Mouse (Mus musculus): ENCODE results near the gene Rgs10. TPM values are rescaled to one million over a fixed set of nuclear protein-coding genes. Genes with fewer than 3 reads are reported as not detected.

Rgs10 gene
- polyA plus RNA-seq, 1 experiment: 8.5 TPM

- Histone ChIP-seq H3K36me3 (ENCODE audit: control insufficient read depth, insufficient read depth) (no peaks in the 10 kb centered on the region), H3K4me3 (no peak overlapping the region), H3K4me2 (ENCODE audit: low read depth) (no peak overlapping the region), H3K27me3 (ENCODE audit: control insufficient read depth, insufficient read depth, insufficient read length) (peaks cover 17% of the 10 kb centered on the region), H3ac (ENCODE audit: control insufficient read depth, insufficient read length) (no peak overlapping the region), H3K79me2 (ENCODE audit: control insufficient read depth, insufficient read depth) (no peaks in the 10 kb centered on the region)
- TF ChIP-seq MAX (IDR thresholded peaks at IDR 0.05; ENCODE audit: low read depth) (no peak), POLR2AphosphoS2 (IDR thresholded peaks at IDR 0.05; ENCODE audit: insufficient read length, low read depth) (no peak), SRF (IDR thresholded peaks at IDR 0.05; ENCODE audit: control insufficient read depth, insufficient read length, low read depth) (no peak), TCF12 (IDR thresholded peaks at IDR 0.05; ENCODE audit: insufficient read depth, poor library complexity, severe bottlenecking) (no peak), USF1 (IDR thresholded peaks at IDR 0.05; ENCODE audit: low read depth) (no peak), E2F4 (IDR thresholded peaks at IDR 0.05; ENCODE audit: insufficient read depth) (no peak), POLR2A (IDR thresholded peaks at IDR 0.05; ENCODE audit: insufficient read length, low read depth) (no peak), MYOD1 (IDR thresholded peaks at IDR 0.05; ENCODE audit: control insufficient read depth in 1 of 3, insufficient read length in 2 of 3, low read depth in 2 of 3) (no peak), MYOG (IDR thresholded peaks at IDR 0.05; ENCODE audit: control insufficient read depth in 1 of 3, insufficient read depth in 1 of 3, insufficient read length in 2 of 3, low read depth in 2 of 3) (no peak), TCF3 (IDR thresholded peaks at IDR 0.05; ENCODE audit: insufficient read length, low read depth) (no peak), CEBPB (IDR thresholded peaks at IDR 0.05; ENCODE audit: insufficient read depth, poor library complexity, severe bottlenecking) (no peak), REST (IDR thresholded peaks at IDR 0.05; ENCODE audit: insufficient read depth, insufficient read length) (no peak)
These were observed 1.9 kb downstream of the Rgs10 start for GRCm38 (mm10) chr7:128416664-128417063.

GRCm38 (mm10) chr7:128414433-128414832 is 4.1 kb downstream of the Rgs10 start:
- Histone ChIP-seq H3K79me2 (ENCODE audit: control insufficient read depth, insufficient read depth) (no peaks in the 10 kb centered on the region), H3K4me3 (no peak overlapping the region), H3ac (ENCODE audit: control insufficient read depth, insufficient read length) (no peak overlapping the region), H3K4me2 (ENCODE audit: low read depth) (no peak overlapping the region), H3K27me3 (ENCODE audit: control insufficient read depth, insufficient read depth, insufficient read length) (peaks cover 12% of the 10 kb centered on the region), H3K36me3 (ENCODE audit: control insufficient read depth, insufficient read depth) (no peaks in the 10 kb centered on the region)
- TF ChIP-seq TCF12 (IDR thresholded peaks at IDR 0.05; ENCODE audit: insufficient read depth, poor library complexity, severe bottlenecking): no peak
- TF ChIP-seq MYOG (IDR thresholded peaks at IDR 0.05; ENCODE audit: control insufficient read depth in 1 of 3, insufficient read depth in 1 of 3, insufficient read length in 2 of 3, low read depth in 2 of 3): no peak
- no peak for TF ChIP-seq MAX (IDR thresholded peaks at IDR 0.05; ENCODE audit: low read depth)
- TF ChIP-seq REST (IDR thresholded peaks at IDR 0.05; ENCODE audit: insufficient read depth, insufficient read length): no peak
- no peak for TF ChIP-seq USF1 (IDR thresholded peaks at IDR 0.05; ENCODE audit: low read depth)
- no peak for TF ChIP-seq E2F4 (IDR thresholded peaks at IDR 0.05; ENCODE audit: insufficient read depth)
- no peak for TF ChIP-seq TCF3 (IDR thresholded peaks at IDR 0.05; ENCODE audit: insufficient read length, low read depth)
- TF ChIP-seq MYOD1 (IDR thresholded peaks at IDR 0.05; ENCODE audit: control insufficient read depth in 1 of 3, insufficient read length in 2 of 3, low read depth in 2 of 3): no peak

- TF ChIP-seq MAX (IDR thresholded peaks at IDR 0.05; ENCODE audit: low read depth) (no peak), MYOD1 (IDR thresholded peaks at IDR 0.05; ENCODE audit: control insufficient read depth in 1 of 3, insufficient read length in 2 of 3, low read depth in 2 of 3) (no peak), USF1 (IDR thresholded peaks at IDR 0.05; ENCODE audit: low read depth) (no peak), MYOG (IDR thresholded peaks at IDR 0.05; ENCODE audit: control insufficient read depth in 1 of 3, insufficient read depth in 1 of 3, insufficient read length in 2 of 3, low read depth in 2 of 3) (no peak), POLR2A (IDR thresholded peaks at IDR 0.05; ENCODE audit: insufficient read length, low read depth) (no peak), TCF12 (IDR thresholded peaks at IDR 0.05; ENCODE audit: insufficient read depth, poor library complexity, severe bottlenecking) (no peak)
- H3ac ChIP-seq (ENCODE audit: control insufficient read depth, insufficient read length): no peak overlapping the region
- no peak overlapping the region for H3K4me2 ChIP-seq (ENCODE audit: low read depth)
- peaks cover 7% of the 10 kb centered on the region for H3K27me3 ChIP-seq (ENCODE audit: control insufficient read depth, insufficient read depth, insufficient read length)
- no peaks in the 10 kb centered on the region for H3K79me2 ChIP-seq (ENCODE audit: control insufficient read depth, insufficient read depth)
- no peak overlapping the region for H3K4me3 ChIP-seq
- H3K36me3 ChIP-seq (ENCODE audit: control insufficient read depth, insufficient read depth): no peaks in the 10 kb centered on the region
These were observed 6.3 kb downstream of the Rgs10 start for GRCm38 (mm10) chr7:128412071-128412833.

GRCm38 (mm10) chr7:128410708-128411413 is 7.7 kb downstream of the Rgs10 start:
- H3ac ChIP-seq (ENCODE audit: control insufficient read depth, insufficient read length): no peak overlapping the region
- no peaks in the 10 kb centered on the region for H3K36me3 ChIP-seq (ENCODE audit: control insufficient read depth, insufficient read depth)
- H3K4me3 ChIP-seq: no peak overlapping the region
- no peak for TF ChIP-seq USF1 (IDR thresholded peaks at IDR 0.05; ENCODE audit: low read depth)
- no peak for TF ChIP-seq MAX (IDR thresholded peaks at IDR 0.05; ENCODE audit: low read depth)
- H3K27me3 ChIP-seq (ENCODE audit: control insufficient read depth, insufficient read depth, insufficient read length): no peaks in the 10 kb centered on the region
- H3K79me2 ChIP-seq (ENCODE audit: control insufficient read depth, insufficient read depth): no peaks in the 10 kb centered on the region
- H3K4me2 ChIP-seq (ENCODE audit: low read depth): no peak overlapping the region

- H3K4me3 ChIP-seq: no peak overlapping the region
- no peak for TF ChIP-seq E2F4 (IDR thresholded peaks at IDR 0.05; ENCODE audit: insufficient read depth)
- no peak for TF ChIP-seq MAX (IDR thresholded peaks at IDR 0.05; ENCODE audit: low read depth)
- no peak for TF ChIP-seq POLR2A (IDR thresholded peaks at IDR 0.05; ENCODE audit: insufficient read length, low read depth)
- TF ChIP-seq REST (IDR thresholded peaks at IDR 0.05; ENCODE audit: insufficient read depth, insufficient read length): no peak
- no peak for TF ChIP-seq USF1 (IDR thresholded peaks at IDR 0.05; ENCODE audit: low read depth)
- TF ChIP-seq CEBPB (IDR thresholded peaks at IDR 0.05; ENCODE audit: insufficient read depth, poor library complexity, severe bottlenecking): no peak
- no peak for TF ChIP-seq POLR2AphosphoS2 (IDR thresholded peaks at IDR 0.05; ENCODE audit: insufficient read length, low read depth)
- no peak for TF ChIP-seq SRF (IDR thresholded peaks at IDR 0.05; ENCODE audit: control insufficient read depth, insufficient read length, low read depth)
- no peak for TF ChIP-seq MYOD1 (IDR thresholded peaks at IDR 0.05; ENCODE audit: control insufficient read depth in 1 of 3, insufficient read length in 2 of 3, low read depth in 2 of 3)
- TF ChIP-seq TCF3 (IDR thresholded peaks at IDR 0.05; ENCODE audit: insufficient read length, low read depth): no peak
- TF ChIP-seq TCF12 (IDR thresholded peaks at IDR 0.05; ENCODE audit: insufficient read depth, poor library complexity, severe bottlenecking): no peak
- no peak for TF ChIP-seq MYOG (IDR thresholded peaks at IDR 0.05; ENCODE audit: control insufficient read depth in 1 of 3, insufficient read depth in 1 of 3, insufficient read length in 2 of 3, low read depth in 2 of 3)
- no peak overlapping the region for H3K4me2 ChIP-seq (ENCODE audit: low read depth)
- H3ac ChIP-seq (ENCODE audit: control insufficient read depth, insufficient read length): no peak overlapping the region
- no peaks in the 10 kb centered on the region for H3K79me2 ChIP-seq (ENCODE audit: control insufficient read depth, insufficient read depth)
- no peaks in the 10 kb centered on the region for H3K36me3 ChIP-seq (ENCODE audit: control insufficient read depth, insufficient read depth)
- no peaks in the 10 kb centered on the region for H3K27me3 ChIP-seq (ENCODE audit: control insufficient read depth, insufficient read depth, insufficient read length)
These were observed 10.3 kb downstream of the Rgs10 start for GRCm38 (mm10) chr7:128408265-128408664.

Measured in myocyte (in vitro differentiated cells).